Mouse (Mus musculus) T-helper 17 cell (primary cell): ENCODE results near the gene Mob3b.
"Not testable (repeated sequence)": the region's sequence is repeated elsewhere in the genome, so short reads cannot be mapped to it uniquely, and the experiment has no call there.

Source experiments
- in situ Hi-C, 2 experiments: fragments of 300-600 bp; cut with MboI, MseI; formaldehyde crosslinking; loops; 1 replicate in 1 of 2; 2 replicates in 1 of 2; pipeline ENCODE4 v1.15.1; 2025; ENCODE audit warnings: high pct_unique_total_duplicates in 2 of 2

The Mob3b gene

DNA sequence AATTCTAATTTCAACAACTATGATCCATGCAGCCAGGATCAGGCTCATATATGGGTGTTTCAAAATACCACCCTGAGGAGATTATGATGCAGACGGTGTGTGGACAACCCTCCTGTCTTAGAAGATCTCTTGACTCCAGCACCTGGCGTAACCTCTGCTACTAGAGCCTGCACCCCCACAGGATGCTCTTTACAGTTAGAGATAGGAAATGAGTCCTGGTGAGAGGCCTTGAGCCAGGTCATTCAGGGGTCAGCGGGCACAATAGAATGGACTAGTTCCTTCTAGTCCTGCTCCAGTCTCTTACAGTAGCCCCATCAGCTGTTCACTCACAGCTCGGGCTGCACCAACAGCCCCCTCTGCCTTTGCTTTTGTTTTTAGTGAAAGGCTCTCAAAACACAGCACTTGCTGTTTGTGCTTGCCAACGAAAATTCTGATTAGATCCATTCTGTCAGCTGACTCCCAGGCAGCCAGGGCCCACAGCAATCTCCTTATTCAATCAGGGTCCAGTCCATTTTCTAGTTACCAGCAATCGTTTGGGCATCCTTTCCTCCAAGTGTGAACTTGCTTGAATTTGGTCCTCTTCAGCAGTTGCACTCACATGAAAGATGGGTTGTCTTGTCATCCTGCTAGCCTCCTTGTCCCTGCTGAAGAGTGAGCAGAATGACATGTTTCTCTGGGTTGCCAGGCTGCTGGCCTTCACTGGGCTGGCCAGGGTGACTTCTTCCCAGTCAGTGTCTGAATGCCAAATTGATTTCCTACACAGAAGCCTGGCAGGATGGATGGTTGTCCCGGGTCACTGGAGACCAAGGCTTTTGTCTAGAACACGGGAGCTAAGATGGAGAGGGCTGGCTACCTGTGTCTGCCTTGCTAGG, 175.7 kb downstream of the Mob3b start:
- in situ Hi-C loops = no loop called here

GRCm38 (mm10) chr4:34980461-34981039, 176.7 kb downstream of the Mob3b start:
- in situ Hi-C loops = no loop called here

GRCm38 (mm10) chr4:34976916-34977702, 180.2 kb downstream of the Mob3b start:
- in situ Hi-C loops = no loop called here

GRCm38 (mm10) chr4:34976331-34976778, 180.9 kb downstream of the Mob3b start:
- in situ Hi-C loops = no loop called here

- in situ Hi-C loops = no loop called here
Observed at GRCm38 (mm10) chr4:34974795-34975194, 182.5 kb downstream of the Mob3b start.

GRCm38 (mm10) chr4:34967541-34967940, 189.7 kb downstream of the Mob3b start:
- in situ Hi-C loops = no loop called here

DNA sequence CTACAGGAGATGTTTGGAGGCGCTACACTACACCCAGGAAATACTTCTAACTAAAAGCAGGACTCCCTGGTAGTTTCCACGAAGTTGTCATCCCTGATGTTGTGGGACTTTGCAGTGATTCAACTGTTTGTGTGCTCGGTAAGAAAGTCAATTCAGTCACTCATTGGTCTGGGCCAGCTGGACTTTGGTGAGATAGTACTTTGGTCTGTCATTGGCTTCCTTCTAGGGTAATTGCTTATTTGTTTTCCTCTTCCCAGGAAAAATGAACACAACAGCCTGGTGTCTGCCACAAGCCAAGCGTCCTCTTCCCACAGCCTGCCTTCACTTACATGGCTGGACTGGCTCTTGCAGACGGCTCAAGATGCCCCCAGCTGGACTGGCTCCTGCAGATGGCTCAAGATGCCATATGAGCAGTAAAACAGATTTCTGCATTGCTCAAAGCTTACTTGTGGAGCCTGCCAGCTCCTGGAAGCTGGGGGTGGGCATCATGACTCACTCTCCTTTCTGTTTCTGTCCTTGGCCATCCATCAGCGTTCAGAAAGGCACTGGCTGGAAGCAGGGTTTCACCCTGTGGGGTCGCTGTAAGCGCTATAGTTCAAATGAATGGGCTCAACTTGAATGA, 190.8 kb downstream of the Mob3b start:
- in situ Hi-C loops = no loop called here

DNA sequence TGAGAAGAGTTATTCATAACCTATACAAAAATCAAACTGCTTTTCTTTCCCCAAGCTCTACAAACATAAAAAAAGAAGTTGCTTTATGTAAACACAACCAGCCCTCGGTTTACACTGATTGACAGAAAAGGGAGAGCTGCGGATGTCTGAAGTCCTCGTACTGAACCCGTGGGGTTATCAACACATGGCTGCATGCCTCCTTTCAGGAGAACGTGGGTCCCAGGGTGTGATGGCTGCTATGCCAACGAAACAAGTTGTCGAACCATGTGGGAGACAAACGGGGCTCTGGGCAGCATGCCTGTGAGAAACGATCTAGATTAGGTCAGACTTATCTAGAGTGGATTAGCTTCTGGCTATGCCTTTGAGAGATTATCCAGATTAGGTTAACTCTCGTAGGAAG, 192.4 kb downstream of the Mob3b start:
- in situ Hi-C loops = no loop called here

GRCm38 (mm10) chr4:34963999-34964398, 193.3 kb downstream of the Mob3b start:
- in situ Hi-C loops = no loop called here

GRCm38 (mm10) chr4:34960781-34961560, 196.3 kb downstream of the Mob3b start:
- in situ Hi-C loops = no loop called here

GRCm38 (mm10) chr4:34959477-34959876, 197.8 kb downstream of the Mob3b start:
- in situ Hi-C loops = loop anchor here (5.0 kb wide), 2 partner anchors 203 to 233 kb away; no protein-coding TSS in a partner anchor

- in situ Hi-C loops = loop anchor here (5.0 kb wide), 2 partner anchors 204 to 234 kb away; no protein-coding TSS in a partner anchor
Observed at GRCm38 (mm10) chr4:34958155-34959028, 198.9 kb downstream of the Mob3b start.

GRCm38 (mm10) chr4:34953716-34954115, 203.6 kb downstream of the Mob3b start:
- in situ Hi-C loops = no loop called here

GRCm38 (mm10) chr4:34947181-34947580, 210.1 kb downstream of the Mob3b start:
- in situ Hi-C loops = no loop called here

- in situ Hi-C loops = no loop called here
Observed at GRCm38 (mm10) chr4:34941046-34941445, 216.2 kb downstream of the Mob3b start.

GRCm38 (mm10) chr4:34928386-34928785, 228.9 kb downstream of the Mob3b start:
- in situ Hi-C loops = not testable (repeated sequence)

DNA sequence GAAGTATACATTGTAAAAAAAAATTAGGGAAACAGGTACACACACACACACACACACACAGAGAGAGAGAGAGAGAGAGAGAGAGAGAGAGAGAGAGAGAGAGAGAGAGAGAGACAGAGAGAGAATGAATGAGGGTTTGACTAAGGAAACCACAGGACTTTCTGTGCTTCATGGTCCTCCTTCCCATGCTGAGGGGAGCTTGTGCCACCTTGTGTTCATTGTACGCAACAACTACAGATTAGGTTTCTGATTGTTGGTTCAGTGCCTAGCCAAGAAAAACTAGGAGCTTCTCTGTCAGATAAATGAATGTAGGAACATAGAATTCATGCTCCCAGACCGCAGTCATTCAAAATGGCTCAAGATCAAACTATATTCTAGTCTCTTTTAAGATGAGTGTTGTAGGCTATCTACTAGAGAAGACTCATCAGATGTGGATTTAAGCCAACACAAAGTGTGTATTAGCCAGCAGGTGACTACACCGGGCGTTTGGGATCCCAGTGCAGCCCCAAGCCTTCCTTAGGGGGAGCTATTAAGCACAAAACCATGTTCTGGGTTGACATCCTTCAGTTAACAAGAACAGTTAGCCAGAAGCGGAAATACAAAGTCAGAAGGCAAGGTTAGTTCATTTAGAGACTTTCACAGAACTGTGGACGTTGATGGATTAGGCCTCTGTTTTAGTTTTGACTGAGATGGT, 235.0 kb downstream of the Mob3b start:
- in situ Hi-C loops = loop anchor here in 1 of 2 experiments (5.0 to 25.0 kb wide), 2 partner anchors 140 to 235 kb away; partner anchors contain the start of gene Slc35a1

DNA sequence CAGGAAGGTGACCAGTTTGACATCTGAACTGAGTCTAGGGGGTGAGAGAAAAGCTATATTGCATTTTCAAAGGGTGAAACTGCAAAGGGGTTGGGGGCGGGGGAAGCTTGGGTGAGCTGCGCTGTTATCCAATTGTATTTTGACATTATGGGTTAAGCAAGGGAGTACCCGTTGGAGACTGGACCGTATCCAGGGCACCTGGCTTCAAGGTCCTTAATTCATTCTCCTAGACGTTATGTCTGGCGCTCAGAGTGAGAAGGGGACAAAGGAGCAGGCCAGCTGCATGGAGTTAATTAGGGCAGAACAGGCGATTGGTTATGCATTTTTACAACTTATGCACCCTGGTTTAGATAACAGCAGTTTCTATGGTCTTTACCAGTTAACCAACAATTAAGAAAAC, 239.9 kb downstream of the Mob3b start:
- in situ Hi-C loops = loop anchor here (10.0 to 25.0 kb wide), 2 partner anchors 213 to 230 kb away; partner anchors contain the start of gene Slc35a1 (in 1 of the 2)

DNA sequence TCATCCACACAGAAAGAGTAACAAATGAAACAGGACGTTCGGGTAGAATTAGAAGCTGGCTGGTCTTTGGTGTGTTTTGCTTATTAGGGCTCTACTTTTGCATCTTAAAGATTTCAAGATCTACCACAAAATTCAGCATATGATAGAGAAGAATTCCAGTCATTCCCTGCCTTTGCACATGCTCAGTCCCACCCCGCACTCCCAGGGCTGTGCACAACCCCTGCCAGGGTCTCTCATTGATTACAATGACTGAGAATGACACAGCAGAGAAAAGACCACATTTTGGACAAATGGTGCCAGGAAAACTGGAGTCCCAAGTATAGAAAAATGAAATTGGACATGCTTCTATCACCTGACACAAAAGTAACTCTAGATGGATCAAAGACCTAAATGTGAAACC, 245.1 kb downstream of the Mob3b start:
- in situ Hi-C loops = loop anchor here (10.0 to 25.0 kb wide), 2 partner anchors 207 to 225 kb away; partner anchors contain the start of gene Slc35a1 (in 1 of the 2)
